Mouse (Mus musculus) CH12.LX (cell line): ENCODE data around the gene Sult2a4.
"Not testable (repeated sequence)": the region's sequence is repeated elsewhere in the genome, so short reads cannot be mapped to it uniquely, and the experiment has no call there.

Source experiments
- CTCF ChIP-seq, 2 experiments: IDR thresholded peaks in 1 of 2; conservative IDR thresholded peaks in 1 of 2; 2 replicates each; pipeline ENCODE4 v1.5.1; 2011 to 2012; ENCODE audit warnings: low read depth in 2 of 2, low read length in 2 of 2, improper control_type of control experiment in 1 of 2, inconsistent platforms in 1 of 2, mild to moderate bottlenecking in 1 of 2, moderate library complexity in 1 of 2
- MAX ChIP-seq: IDR thresholded peaks from 2 replicates; pipeline ENCODE4 v1.6.1; 2011; ENCODE audit warnings: low read length, improper control_type of control experiment

DNA sequence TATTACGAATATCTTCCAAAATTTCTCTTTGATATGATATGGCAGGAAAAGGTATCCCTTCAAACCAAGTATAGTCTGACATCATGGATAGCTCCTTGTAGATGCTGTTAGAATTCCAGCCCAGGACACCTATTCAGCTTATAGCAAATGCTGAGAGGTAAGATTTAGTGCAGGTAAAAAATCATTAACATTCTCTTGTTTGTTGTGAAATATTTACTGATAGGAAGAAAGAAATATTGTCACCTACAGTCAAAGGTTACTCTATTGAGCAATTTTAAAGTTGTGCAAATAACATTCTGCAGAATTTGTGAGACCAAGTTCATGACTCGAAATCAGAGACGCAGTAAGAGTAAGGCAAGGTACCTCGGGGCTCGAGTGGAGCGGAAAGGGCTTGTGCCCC is at the start of gene Sult2a4:
- TF ChIP-seq CTCF (conservative IDR thresholded peaks at IDR 0.05 in 1 of 2, IDR thresholded peaks at IDR 0.05 in 1 of 2; ENCODE audit: low read depth in 2 of 2, low read length in 2 of 2); MAX: not testable (repeated sequence)
